Mouse (Mus musculus) myocyte (in vitro differentiated cells): ENCODE results near the gene Gchfr. TPM values are rescaled to one million over a fixed set of nuclear protein-coding genes. Genes with fewer than 3 reads are reported as not detected.

Experiments used
- H3K27me3 ChIP-seq: one replicate; pipeline ENCODE4 v1.6.1; 2011; ENCODE audit not compliant: control insufficient read depth, insufficient read depth, insufficient read length
- H3K36me3 ChIP-seq: one replicate; pipeline ENCODE4 v1.6.1; 2011; ENCODE audit not compliant: control insufficient read depth, insufficient read depth
- H3K4me2 ChIP-seq: one replicate; pipeline ENCODE4 v1.6.1; 2011; ENCODE audit warnings: low read depth, control low read depth
- H3K4me3 ChIP-seq: one replicate; pipeline ENCODE4 v1.5.1; 2011; ENCODE audit warnings: mild to moderate bottlenecking, control low read depth, moderate library complexity
- H3K79me2 ChIP-seq: one replicate; pipeline ENCODE4 v1.6.1; 2011; ENCODE audit not compliant: control insufficient read depth, insufficient read depth
- H3ac ChIP-seq: one replicate; pipeline ENCODE4 v1.6.1; 2011; ENCODE audit not compliant: control insufficient read depth, insufficient read length
- CEBPB ChIP-seq: IDR thresholded peaks from 2 replicates; pipeline ENCODE4 v1.6.1; 2011; ENCODE audit warnings: mild to moderate bottlenecking, moderate library complexity; ENCODE audit not compliant: poor library complexity, insufficient read depth, severe bottlenecking
- E2F4 ChIP-seq: IDR thresholded peaks from one replicate; pipeline ENCODE4 v1.6.1; 2011; ENCODE audit warnings: mild to moderate bottlenecking, control low read depth, moderate library complexity; ENCODE audit not compliant: insufficient read depth
- MAX ChIP-seq: IDR thresholded peaks from one replicate; pipeline ENCODE4 v1.6.1; 2011; ENCODE audit warnings: low read depth, mild to moderate bottlenecking, control low read depth
- MYOD1 ChIP-seq, 3 experiments: IDR thresholded peaks; one replicate each; pipeline ENCODE4 v1.6.1; 2011; ENCODE audit warnings: control low read depth in 2 of 3, low read depth in 2 of 3, mild to moderate bottlenecking in 2 of 3, moderate library complexity in 1 of 3; ENCODE audit not compliant: insufficient read length in 2 of 3, control insufficient read depth in 1 of 3
- MYOG ChIP-seq, 3 experiments: IDR thresholded peaks; one replicate each; pipeline ENCODE4 v1.6.1; 2011; ENCODE audit warnings: control low read depth in 2 of 3, low read depth in 2 of 3, mild to moderate bottlenecking in 2 of 3; ENCODE audit not compliant: insufficient read length in 2 of 3, control insufficient read depth in 1 of 3, insufficient read depth in 1 of 3
- POLR2A ChIP-seq: IDR thresholded peaks from one replicate; pipeline ENCODE4 v1.6.1; 2011; ENCODE audit warnings: low read depth, mild to moderate bottlenecking, control low read depth, moderate library complexity; ENCODE audit not compliant: insufficient read length
- POLR2AphosphoS2 ChIP-seq: IDR thresholded peaks from one replicate; pipeline ENCODE4 v1.6.1; 2011; ENCODE audit warnings: low read depth, control low read depth; ENCODE audit not compliant: insufficient read length
- REST ChIP-seq: IDR thresholded peaks from one replicate; pipeline ENCODE4 v1.6.1; 2011; ENCODE audit warnings: mild to moderate bottlenecking, control low read depth, moderate library complexity; ENCODE audit not compliant: insufficient read depth, insufficient read length
- SRF ChIP-seq: IDR thresholded peaks from one replicate; pipeline ENCODE4 v1.6.1; 2011; ENCODE audit warnings: low read depth; ENCODE audit not compliant: control insufficient read depth, insufficient read length
- TCF12 ChIP-seq: IDR thresholded peaks from one replicate; pipeline ENCODE4 v1.6.1; 2011; ENCODE audit warnings: mild to moderate bottlenecking, control low read depth; ENCODE audit not compliant: poor library complexity, insufficient read depth, severe bottlenecking
- TCF3 ChIP-seq: IDR thresholded peaks from one replicate; pipeline ENCODE4 v1.6.1; 2011; ENCODE audit warnings: low read depth, control low read depth; ENCODE audit not compliant: insufficient read length
- USF1 ChIP-seq: IDR thresholded peaks from one replicate; pipeline ENCODE4 v1.6.1; 2011; ENCODE audit warnings: low read depth, mild to moderate bottlenecking, control low read depth, moderate library complexity
- polyA plus RNA-seq: library from polyadenylated mRNA; unstranded; fragments of >200 nt; fragmentation: generic; extraction: Trizol; gene quantifications from one replicate; pipeline ENCODE4 v1.2.1, GENCODE M21; 2012; ENCODE audit warnings: missing spikeins

Gene Gchfr
- polyA plus RNA-seq, 1 experiment = 90.4 TPM

- H3K4me3 ChIP-seq = no peak overlapping the region
- no peak overlapping the region for H3K4me2 ChIP-seq
- H3K79me2 ChIP-seq = no peaks in the 10 kb centered on the region
- peak in 1 of 3 experiments; percentile 2 for TF ChIP-seq MYOD1 (IDR thresholded peaks at IDR 0.05; ENCODE audit: control insufficient read depth in 1 of 3, insufficient read length in 2 of 3, low read depth in 2 of 3)
- no peak for TF ChIP-seq POLR2AphosphoS2
- H3K27me3 ChIP-seq = no peaks in the 10 kb centered on the region
- no peaks in the 10 kb centered on the region for H3K36me3 ChIP-seq
- H3ac ChIP-seq = no peak overlapping the region
Measured at GRCm38 (mm10) chr2:119194140-119194539, 26.6 kb downstream of the Gchfr start.

- H3ac ChIP-seq = no peak overlapping the region
- TF ChIP-seq POLR2A = no peak
- TF ChIP-seq SRF = no peak
- TF ChIP-seq MYOD1 (IDR thresholded peaks at IDR 0.05; ENCODE audit: control insufficient read depth in 1 of 3, insufficient read length in 2 of 3, low read depth in 2 of 3) = no peak
- TF ChIP-seq MYOG (IDR thresholded peaks at IDR 0.05; ENCODE audit: control insufficient read depth in 1 of 3, insufficient read depth in 1 of 3, insufficient read length in 2 of 3, low read depth in 2 of 3) = no peak
- no peak for TF ChIP-seq USF1
- TF ChIP-seq TCF3 = no peak
- no peak for TF ChIP-seq POLR2AphosphoS2
- TF ChIP-seq CEBPB = no peak
- TF ChIP-seq E2F4 = no peak
- TF ChIP-seq REST = no peak
- no peak for TF ChIP-seq MAX
- TF ChIP-seq TCF12 = no peak
- H3K27me3 ChIP-seq = no peaks in the 10 kb centered on the region
- H3K79me2 ChIP-seq = no peaks in the 10 kb centered on the region
- no peaks in the 10 kb centered on the region for H3K36me3 ChIP-seq
- H3K4me3 ChIP-seq = no peak overlapping the region
- no peak overlapping the region for H3K4me2 ChIP-seq
Measured at GRCm38 (mm10) chr2:119196316-119197108, 28.9 kb downstream of the Gchfr start.

- H3K36me3 ChIP-seq = no peaks in the 10 kb centered on the region
- no peak overlapping the region for H3ac ChIP-seq
- no peak overlapping the region for H3K4me3 ChIP-seq
- no peak overlapping the region for H3K4me2 ChIP-seq
- no peaks in the 10 kb centered on the region for H3K27me3 ChIP-seq
- H3K79me2 ChIP-seq = no peaks in the 10 kb centered on the region
- TF ChIP-seq TCF12 (no peak), USF1 (no peak), MAX (no peak), REST (no peak), E2F4 (no peak), MYOD1 (IDR thresholded peaks at IDR 0.05; ENCODE audit: control insufficient read depth in 1 of 3, insufficient read length in 2 of 3, low read depth in 2 of 3) (no peak), POLR2A (no peak), MYOG (IDR thresholded peaks at IDR 0.05; ENCODE audit: control insufficient read depth in 1 of 3, insufficient read depth in 1 of 3, insufficient read length in 2 of 3, low read depth in 2 of 3) (no peak)
Measured at GRCm38 (mm10) chr2:119197493-119197892, 29.9 kb downstream of the Gchfr start.

- Histone ChIP-seq H3K4me2 (no peak overlapping the region), H3K27me3 (no peaks in the 10 kb centered on the region), H3K36me3 (no peaks in the 10 kb centered on the region), H3K79me2 (no peaks in the 10 kb centered on the region), H3ac (no peak overlapping the region), H3K4me3 (no peak overlapping the region)
- TF ChIP-seq TCF12 (no peak), MYOD1 (IDR thresholded peaks at IDR 0.05; ENCODE audit: control insufficient read depth in 1 of 3, insufficient read length in 2 of 3, low read depth in 2 of 3) (no peak), MYOG (IDR thresholded peaks at IDR 0.05; ENCODE audit: control insufficient read depth in 1 of 3, insufficient read depth in 1 of 3, insufficient read length in 2 of 3, low read depth in 2 of 3) (no peak), USF1 (no peak), REST (no peak), CEBPB (no peak), SRF (no peak), E2F4 (no peak), POLR2AphosphoS2 (no peak), TCF3 (no peak), POLR2A (no peak), MAX (no peak)
Measured at GRCm38 (mm10) chr2:119198049-119198448, 30.5 kb downstream of the Gchfr start.

- Histone ChIP-seq H3K4me2 (no peak overlapping the region), H3K36me3 (no peaks in the 10 kb centered on the region), H3ac (no peak overlapping the region), H3K79me2 (no peaks in the 10 kb centered on the region), H3K4me3 (no peak overlapping the region), H3K27me3 (no peaks in the 10 kb centered on the region)
- TF ChIP-seq MYOG (IDR thresholded peaks at IDR 0.05; ENCODE audit: control insufficient read depth in 1 of 3, insufficient read depth in 1 of 3, insufficient read length in 2 of 3, low read depth in 2 of 3) (no peak), USF1 (no peak), TCF3 (no peak), TCF12 (no peak), POLR2A (no peak), CEBPB (no peak), MYOD1 (IDR thresholded peaks at IDR 0.05; ENCODE audit: control insufficient read depth in 1 of 3, insufficient read length in 2 of 3, low read depth in 2 of 3) (no peak), E2F4 (no peak), SRF (no peak), REST (no peak), POLR2AphosphoS2 (no peak), MAX (no peak)
Measured at GRCm38 (mm10) chr2:119198934-119199333, 31.4 kb downstream of the Gchfr start.
